Mouse (Mus musculus) heart, embryonic 16.5 days (tissue): Measurements from ENCODE around the gene Dnajc28. TPM values are rescaled to one million over a fixed set of nuclear protein-coding genes. Genes with fewer than 3 reads are reported as not detected.

ENCODE experiments used
- ATAC-seq: fragments of 200-750 bp; cut with Nextera tagmentation; replicated peaks from 2 replicates; pipeline ENCODE4 v1.8.0; 2017; ENCODE audit warnings: moderate number of reproducible peaks; ENCODE audit not compliant: insufficient read depth, low FRiP score; ENCODE audit errors: extremely low read depth
- H3K27ac ChIP-seq: fragments of 300-500 bp; sonication (generic); 2 replicates; pipeline ENCODE4 v1.5.1; 2014; ENCODE audit warnings: mild to moderate bottlenecking, low read length, control low read depth, moderate library complexity
- H3K27me3 ChIP-seq: fragments of 300-500 bp; sonication (generic); 2 replicates; pipeline ENCODE4 v1.6.1; 2014; ENCODE audit warnings: low read length, mixed read lengths; ENCODE audit not compliant: control insufficient read depth, insufficient read depth
- H3K36me3 ChIP-seq: fragments of 300-500 bp; sonication (generic); 2 replicates; pipeline ENCODE4 v1.6.1; 2014; ENCODE audit not compliant: control insufficient read depth, insufficient read depth
- H3K4me1 ChIP-seq: fragments of 300-500 bp; sonication (generic); 2 replicates; pipeline ENCODE4 v1.6.1; 2014; ENCODE audit warnings: low read length, mixed read lengths; ENCODE audit not compliant: control insufficient read depth, insufficient read depth
- H3K4me2 ChIP-seq: fragments of 300-500 bp; sonication (generic); 2 replicates; pipeline ENCODE4 v1.6.1; 2014; ENCODE audit warnings: low read depth, mild to moderate bottlenecking, control low read depth, low read length
- H3K4me3 ChIP-seq: fragments of 300-500 bp; sonication (generic); 2 replicates; pipeline ENCODE4 v1.5.1; 2014; ENCODE audit warnings: mild to moderate bottlenecking, control low read depth, low read length
- H3K9ac ChIP-seq: fragments of 300-500 bp; sonication (generic); 2 replicates; pipeline ENCODE4 v1.6.1; 2014; ENCODE audit warnings: low read length, control low read depth
- H3K9me3 ChIP-seq: fragments of 300-500 bp; sonication (generic); replicated peaks from 2 replicates; pipeline ENCODE4 v1.6.1; 2016; ENCODE audit warnings: low read length; ENCODE audit not compliant: control insufficient read depth
- WGBS: fragments of 180-500 bp; shearing (Covaris S2); extraction: QIAGEN DNeasy Blood & Tissue Kit; methylation state at CpG from one replicate; pipeline ENCODE4 v1.1.7; 2014; 5-methylcytosine and 5-hydroxymethylcytosine counted together
- polyA plus RNA-seq: library from polyadenylated mRNA; unstranded; fragments of >200 nt; fragmentation: Nextera tagmentation; extraction: Ambion mirVana; gene quantifications from 2 replicates; pipeline ENCODE4 v1.2.1, GENCODE M21; 2015

Dnajc28 gene
- polyA plus RNA-seq, 1 experiment from 2014 or later, result 6.6 TPM

GRCm38 (mm10) chr16:91623074-91623473 lies 4.2 kb upstream of the Dnajc28 start:
- no peak overlapping the region for H3K4me3 ChIP-seq
- no peak for ATAC-seq
- no peak overlapping the region for H3K4me2 ChIP-seq
- 0 out of 2 replicates have a peak, but pooled peaks cover 2% of the 10 kb centered on the region for H3K4me1 ChIP-seq
- 91% methylated on average over 9 of the region's 9 CpGs for WGBS
- H3K9ac ChIP-seq, result no peak overlapping the region
- peaks cover 32% of the 10 kb centered on the region for H3K36me3 ChIP-seq
- no peak overlapping the region for H3K27ac ChIP-seq
- H3K9me3 ChIP-seq, result no peaks in the 10 kb centered on the region
- no peaks in the 10 kb centered on the region for H3K27me3 ChIP-seq

- Histone ChIP-seq H3K36me3 (peaks cover 24% of the 10 kb centered on the region), H3K4me2 (no peak overlapping the region), H3K9me3 (no peaks in the 10 kb centered on the region), H3K27ac (no peak overlapping the region), H3K4me1 (0 out of 2 replicates have a peak, but pooled peaks cover 2% of the 10 kb centered on the region), H3K27me3 (no peaks in the 10 kb centered on the region), H3K9ac (no peak overlapping the region), H3K4me3 (no peak overlapping the region)
- 88% methylated on average over 11 of the region's 11 CpGs for WGBS
- no peak for ATAC-seq
These were observed 2.2 kb upstream of the Dnajc28 start for GRCm38 (mm10) chr16:91620991-91621390.

GRCm38 (mm10) chr16:91620185-91620584 lies 1.4 kb upstream of the Dnajc28 start:
- Histone ChIP-seq H3K36me3 (peaks cover 23% of the 10 kb centered on the region), H3K4me2 (no peak overlapping the region), H3K9ac (no peak overlapping the region), H3K4me3 (no peak overlapping the region), H3K9me3 (no peaks in the 10 kb centered on the region), H3K4me1 (0 out of 2 replicates have a peak, but pooled peaks cover 2% of the 10 kb centered on the region), H3K27ac (no peak overlapping the region), H3K27me3 (no peaks in the 10 kb centered on the region)
- 90% methylated on average over 5 of the region's 5 CpGs for WGBS
- no peak for ATAC-seq

GRCm38 (mm10) chr16:91614552-91614951 lies 4.3 kb downstream of the Dnajc28 start:
- Histone ChIP-seq H3K4me1 (peaks cover 10% of the 10 kb centered on the region), H3K27me3 (no peaks in the 10 kb centered on the region), H3K4me2 (no peak overlapping the region), H3K9me3 (no peaks in the 10 kb centered on the region), H3K36me3 (no peaks in the 10 kb centered on the region), H3K4me3 (no peak overlapping the region), H3K9ac (no peak overlapping the region), H3K27ac (no peak overlapping the region)
- 75% methylated on average over 6 of the region's 6 CpGs for WGBS
- ATAC-seq, result no peak

- Histone ChIP-seq H3K4me3 (no peak overlapping the region), H3K27ac (no peak overlapping the region), H3K27me3 (no peaks in the 10 kb centered on the region), H3K4me2 (no peak overlapping the region), H3K36me3 (no peaks in the 10 kb centered on the region), H3K4me1 (peaks cover 10% of the 10 kb centered on the region), H3K9ac (no peak overlapping the region), H3K9me3 (no peaks in the 10 kb centered on the region)
- 63% methylated on average over 5 of the region's 5 CpGs for WGBS
- ATAC-seq, result no peak
These were observed 6.3 kb downstream of the Dnajc28 start for GRCm38 (mm10) chr16:91612525-91612924.

GRCm38 (mm10) chr16:91611248-91611647 lies 7.6 kb downstream of the Dnajc28 start:
- H3K27ac ChIP-seq, result no peak overlapping the region
- H3K27me3 ChIP-seq, result no peaks in the 10 kb centered on the region
- no peak overlapping the region for H3K9ac ChIP-seq
- WGBS, result 68% methylated on average over 11 of the region's 11 CpGs
- no peak for ATAC-seq
- H3K4me3 ChIP-seq, result no peak overlapping the region
- H3K4me1 ChIP-seq, result peaks cover 10% of the 10 kb centered on the region
- H3K4me2 ChIP-seq, result no peak overlapping the region
- no peaks in the 10 kb centered on the region for H3K36me3 ChIP-seq
- H3K9me3 ChIP-seq, result no peaks in the 10 kb centered on the region

GRCm38 (mm10) chr16:91609501-91610245 lies 9.2 kb downstream of the Dnajc28 start:
- Histone ChIP-seq H3K4me2 (no peak overlapping the region), H3K9ac (no peak overlapping the region), H3K36me3 (no peaks in the 10 kb centered on the region), H3K27ac (peak overlapping the region; percentile 66), H3K4me3 (no peak overlapping the region), H3K4me1 (peaks cover 10% of the 10 kb centered on the region), H3K27me3 (no peaks in the 10 kb centered on the region), H3K9me3 (no peaks in the 10 kb centered on the region)
- WGBS, result 51% methylated on average over 9 of the region's 9 CpGs
- ATAC-seq, result peak; percentile 50; the same call in 1 of the 2 replicates

GRCm38 (mm10) chr16:91606958-91607357 lies 11.9 kb downstream of the Dnajc28 start:
- no peak overlapping the region for H3K4me2 ChIP-seq
- WGBS, result 80% methylated on average over 8 of the region's 8 CpGs
- no peaks in the 10 kb centered on the region for H3K27me3 ChIP-seq
- H3K4me1 ChIP-seq, result peaks cover 10% of the 10 kb centered on the region
- ATAC-seq, result no peak
- H3K4me3 ChIP-seq, result no peak overlapping the region
- H3K27ac ChIP-seq, result no peak overlapping the region
- no peaks in the 10 kb centered on the region for H3K36me3 ChIP-seq
- no peak overlapping the region for H3K9ac ChIP-seq
- no peaks in the 10 kb centered on the region for H3K9me3 ChIP-seq

- 74% methylated on average over 6 of the region's 6 CpGs for WGBS
- ATAC-seq, result no peak
- no peaks in the 10 kb centered on the region for H3K27me3 ChIP-seq
- H3K9me3 ChIP-seq, result no peaks in the 10 kb centered on the region
- no peak overlapping the region for H3K27ac ChIP-seq
- H3K4me3 ChIP-seq, result no peak overlapping the region
- no peak overlapping the region for H3K4me2 ChIP-seq
- no peaks in the 10 kb centered on the region for H3K36me3 ChIP-seq
- peaks cover 8% of the 10 kb centered on the region for H3K4me1 ChIP-seq
- H3K9ac ChIP-seq, result no peak overlapping the region
These were observed 13.7 kb downstream of the Dnajc28 start for GRCm38 (mm10) chr16:91605156-91605555.
